Mouse (Mus musculus) kidney, adult 2 months (tissue): ENCODE data around the gene Gm21981.

ENCODE experiments used
- CTCF ChIP-seq: fragments of 200-500 bp; conservative IDR thresholded peaks from 2 replicates; pipeline ENCODE4 v1.5.1; 2011; ENCODE audit warnings: low read depth, mild to moderate bottlenecking, control low read depth, low read length, moderate library complexity, mixed read lengths; ENCODE audit not compliant: insufficient read depth, insufficient read length
- POLR2A ChIP-seq: fragments of 200-500 bp; IDR thresholded peaks from one replicate; pipeline ENCODE4 v1.6.1; 2011; ENCODE audit warnings: low read depth, low read length, control low read depth

DNA sequence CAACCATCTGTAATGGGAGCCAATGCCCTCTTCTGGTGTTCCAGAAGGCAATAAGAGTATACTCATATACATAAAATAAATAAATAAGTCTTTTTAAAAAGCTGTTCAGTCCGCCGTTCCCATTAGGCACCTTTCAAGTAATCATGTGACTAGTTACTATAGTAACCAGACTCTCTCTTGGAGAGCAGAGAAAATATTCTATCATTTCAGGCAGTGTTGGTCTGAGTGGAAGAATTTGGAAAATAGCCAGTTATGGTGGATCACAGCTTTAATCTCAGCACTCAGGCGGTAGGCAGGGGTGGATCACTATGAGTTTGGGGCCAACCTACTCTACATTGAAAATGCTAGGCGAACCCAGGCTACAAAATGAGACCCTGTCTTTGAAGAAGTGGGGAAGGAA lies 25.1 kb downstream of the Gm21981 start:
- TF ChIP-seq CTCF (no peak), POLR2A (no peak)
